Mouse (Mus musculus): ENCODE results near the gene Dffa.

DNA sequence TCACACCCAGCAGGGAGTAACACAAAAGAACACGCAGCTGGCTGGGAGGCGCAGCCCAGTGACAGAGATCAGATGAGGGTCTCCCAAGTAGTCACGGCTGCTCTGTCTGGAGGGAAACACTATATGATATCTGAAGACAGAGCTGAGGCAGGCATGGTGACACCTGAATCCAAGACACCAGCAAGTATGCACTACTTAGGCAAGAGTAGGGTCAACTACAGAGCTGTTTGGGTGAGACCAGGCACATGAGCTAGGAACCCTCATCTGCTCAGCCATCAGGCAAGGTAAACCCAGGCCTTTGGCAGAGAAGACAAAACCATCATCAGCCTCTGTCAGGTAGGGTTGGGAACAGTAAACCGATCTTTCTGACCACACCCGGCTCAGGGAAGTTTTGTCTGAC lies 29.4 kb downstream of the Dffa start:
- TF ChIP-seq MYC (IDR thresholded peaks at IDR 0.05; ENCODE audit: low read depth, low read length) (no peak), TBP (conservative IDR thresholded peaks at IDR 0.05; ENCODE audit: low read depth, low read length) (no peak), EP300 (IDR thresholded peaks at IDR 0.05; ENCODE audit: low read length) (no peak), POLR2A (IDR thresholded peaks at IDR 0.05; ENCODE audit: low read depth, low read length) (no peak), POLR2AphosphoS2 (IDR thresholded peaks at IDR 0.05; ENCODE audit: low read depth, low read length) (no peak), CTCF (conservative IDR thresholded peaks at IDR 0.05 in 1 of 2, IDR thresholded peaks at IDR 0.05 in 1 of 2; ENCODE audit: low read depth in 2 of 2, low read length in 2 of 2) (no peak), ZC3H11A (IDR thresholded peaks at IDR 0.05; ENCODE audit: low read depth, low read length) (no peak), UBTF (IDR thresholded peaks at IDR 0.05; ENCODE audit: low read depth, low read length) (no peak), MAFK (IDR thresholded peaks at IDR 0.05; ENCODE audit: insufficient replicate concordance, low read length) (no peak)

Measured in CH12.LX (cell line).